Mouse (Mus musculus) ovary, postnatal 14 days (tissue): ENCODE data around the gene Nr1h2.

Source experiments
- DNase-seq: peaks from one replicate; pipeline ENCODE4 v3.0.0; 2022; ENCODE audit warnings: low spot score

Nr1h2 gene

GRCm38 (mm10) chr7:44553826-44554225 is at the start of gene Nr1h2:
Gene Nr1h2, minus strand, starts transcription at chr7:44553951.
- DNase-seq = peak; percentile 96

DNA sequence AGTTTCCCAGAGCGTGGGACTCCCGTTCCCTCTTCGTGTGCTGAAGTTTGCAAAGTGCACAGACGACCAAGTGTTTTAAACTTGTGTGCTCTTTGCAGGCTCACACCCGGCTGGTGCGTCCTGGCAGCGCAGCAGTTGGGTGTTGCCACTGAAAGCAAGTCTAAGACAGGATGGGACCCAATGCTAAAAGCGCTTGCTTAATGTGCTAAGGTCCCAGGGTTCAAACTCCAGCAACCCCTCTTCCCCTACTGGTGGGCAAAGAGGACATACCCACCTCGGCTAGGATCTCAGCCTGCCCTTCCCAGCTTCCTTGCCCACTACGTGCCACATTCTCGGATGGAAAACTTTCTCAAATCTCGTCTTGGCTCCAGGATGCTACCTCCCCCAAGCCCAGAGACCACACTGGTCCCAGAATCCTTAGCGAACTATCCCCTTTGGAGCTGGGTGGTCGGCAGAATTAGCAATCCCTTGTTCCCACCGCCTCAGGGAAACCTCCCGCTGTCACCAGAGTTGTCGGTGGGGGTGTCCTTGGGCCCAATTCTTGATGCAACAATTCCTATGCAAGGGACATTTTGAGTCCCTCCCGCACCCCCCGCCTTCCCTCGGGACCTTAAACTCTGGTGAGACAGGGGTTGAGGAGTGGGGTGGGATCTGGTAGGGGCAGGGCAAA is 49.6 kb upstream of the Nr1h2 start:
- DNase-seq = no peak

GRCm38 (mm10) chr7:44602443-44602842 is 48.7 kb upstream of the Nr1h2 start:
- DNase-seq = no peak

- no peak for DNase-seq
Observed at GRCm38 (mm10) chr7:44601646-44602045, 47.9 kb upstream of the Nr1h2 start.

DNA sequence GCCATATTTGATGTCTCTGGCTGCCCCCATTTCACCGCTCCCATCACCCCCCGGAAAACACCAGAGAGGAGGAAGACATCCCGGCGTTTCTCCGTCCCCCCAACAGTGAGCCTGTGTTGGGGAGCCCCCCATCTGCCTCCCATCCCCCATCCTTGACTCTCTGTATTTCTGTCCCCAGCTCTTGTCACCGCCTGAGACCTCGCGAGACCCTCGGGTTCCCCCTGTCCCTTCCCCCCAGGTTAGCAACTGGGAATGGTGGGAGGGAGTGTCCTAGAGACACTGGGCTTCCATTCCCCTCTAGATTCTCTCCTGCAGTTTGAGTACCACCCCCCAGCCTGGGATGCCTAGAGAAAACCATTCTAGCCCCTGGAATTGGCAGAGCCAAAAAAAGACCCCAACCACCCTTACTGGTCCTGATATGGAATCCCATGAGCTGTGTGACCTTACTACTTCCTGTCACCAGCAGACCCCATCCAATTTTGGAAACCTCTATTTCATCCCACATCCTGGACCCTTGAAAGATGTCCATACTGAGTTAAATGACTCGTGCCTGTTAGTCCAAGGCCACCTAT is 47.0 kb upstream of the Nr1h2 start:
- DNase-seq = no peak

- DNase-seq = no peak
Observed at GRCm38 (mm10) chr7:44598336-44598735, 44.6 kb upstream of the Nr1h2 start.

GRCm38 (mm10) chr7:44597666-44598065 is 43.9 kb upstream of the Nr1h2 start:
- no peak for DNase-seq

DNA sequence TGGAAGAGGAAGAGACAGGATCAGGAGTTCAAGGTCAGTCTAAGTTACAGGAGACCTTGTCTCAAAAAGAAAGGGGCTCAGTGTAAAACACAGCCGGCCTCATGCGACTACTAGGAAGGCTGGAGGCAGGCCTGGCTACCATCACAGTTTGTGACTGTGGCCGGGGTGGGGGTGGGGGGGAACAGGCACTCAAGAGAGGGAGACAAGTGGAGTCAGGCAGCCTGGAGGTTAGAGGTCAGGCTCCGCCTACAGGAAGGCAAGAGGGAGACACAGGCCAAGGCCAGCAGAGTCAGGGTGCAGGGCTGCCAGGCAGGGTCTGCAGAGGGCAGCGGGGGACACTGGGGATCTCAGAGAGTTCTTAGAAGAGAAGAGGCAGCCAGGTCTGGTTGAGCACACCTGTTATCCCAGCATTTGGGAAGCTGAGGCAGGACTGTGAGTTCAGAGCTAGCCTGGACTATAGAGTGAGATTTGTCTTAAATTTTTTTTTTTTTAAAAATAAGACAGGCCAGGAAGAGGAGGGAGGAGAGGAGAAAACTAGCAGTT is 43.3 kb upstream of the Nr1h2 start:
- DNase-seq = no peak

GRCm38 (mm10) chr7:44596051-44596450 is 42.3 kb upstream of the Nr1h2 start:
- DNase-seq = no peak

- DNase-seq = no peak
Observed at GRCm38 (mm10) chr7:44595131-44595561, 41.4 kb upstream of the Nr1h2 start.

DNA sequence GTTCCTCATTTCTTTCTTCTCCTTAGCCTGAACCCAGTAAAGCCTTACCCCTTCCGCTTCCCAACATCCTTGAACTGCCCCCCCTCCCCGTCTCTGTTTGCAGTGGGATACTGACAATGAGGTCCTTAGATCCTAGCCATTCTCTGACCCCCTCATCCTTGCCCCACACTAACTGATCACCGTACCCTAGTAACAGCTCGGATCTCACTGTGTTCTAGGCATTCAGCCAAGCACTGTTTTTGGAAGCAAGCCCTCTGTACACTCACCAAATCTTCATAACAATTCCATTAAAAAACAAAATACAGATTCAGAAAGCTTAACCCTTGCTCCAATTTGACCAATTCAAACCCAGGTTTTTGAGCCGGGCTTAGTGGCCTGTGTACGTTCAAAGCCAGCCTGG is 40.5 kb upstream of the Nr1h2 start:
- no peak for DNase-seq

GRCm38 (mm10) chr7:44593775-44594174 is 40.0 kb upstream of the Nr1h2 start:
- DNase-seq = peak; percentile 92

DNA sequence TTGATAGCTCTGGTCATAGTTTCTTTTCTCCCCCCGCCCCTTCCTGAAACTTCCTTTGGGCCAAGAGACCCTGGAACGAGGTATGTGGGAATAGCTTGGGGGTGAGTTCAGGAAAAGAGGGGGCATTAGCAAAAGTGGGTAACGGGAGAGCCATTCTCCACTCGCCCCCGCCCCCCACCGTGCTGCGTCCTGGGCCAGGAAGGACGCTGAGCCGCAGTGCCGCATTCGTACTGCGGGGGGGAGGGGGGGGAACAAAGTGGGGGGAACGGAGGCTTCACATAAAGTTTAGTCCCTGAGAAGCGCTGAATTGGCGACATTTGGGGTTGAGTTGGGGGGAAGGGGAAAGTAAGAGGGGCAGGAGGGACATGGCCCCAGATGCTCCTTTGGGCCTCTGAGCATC is 39.3 kb upstream of the Nr1h2 start:
- DNase-seq = no peak

- DNase-seq = no peak
Observed at GRCm38 (mm10) chr7:44591348-44592116, 37.8 kb upstream of the Nr1h2 start.

DNA sequence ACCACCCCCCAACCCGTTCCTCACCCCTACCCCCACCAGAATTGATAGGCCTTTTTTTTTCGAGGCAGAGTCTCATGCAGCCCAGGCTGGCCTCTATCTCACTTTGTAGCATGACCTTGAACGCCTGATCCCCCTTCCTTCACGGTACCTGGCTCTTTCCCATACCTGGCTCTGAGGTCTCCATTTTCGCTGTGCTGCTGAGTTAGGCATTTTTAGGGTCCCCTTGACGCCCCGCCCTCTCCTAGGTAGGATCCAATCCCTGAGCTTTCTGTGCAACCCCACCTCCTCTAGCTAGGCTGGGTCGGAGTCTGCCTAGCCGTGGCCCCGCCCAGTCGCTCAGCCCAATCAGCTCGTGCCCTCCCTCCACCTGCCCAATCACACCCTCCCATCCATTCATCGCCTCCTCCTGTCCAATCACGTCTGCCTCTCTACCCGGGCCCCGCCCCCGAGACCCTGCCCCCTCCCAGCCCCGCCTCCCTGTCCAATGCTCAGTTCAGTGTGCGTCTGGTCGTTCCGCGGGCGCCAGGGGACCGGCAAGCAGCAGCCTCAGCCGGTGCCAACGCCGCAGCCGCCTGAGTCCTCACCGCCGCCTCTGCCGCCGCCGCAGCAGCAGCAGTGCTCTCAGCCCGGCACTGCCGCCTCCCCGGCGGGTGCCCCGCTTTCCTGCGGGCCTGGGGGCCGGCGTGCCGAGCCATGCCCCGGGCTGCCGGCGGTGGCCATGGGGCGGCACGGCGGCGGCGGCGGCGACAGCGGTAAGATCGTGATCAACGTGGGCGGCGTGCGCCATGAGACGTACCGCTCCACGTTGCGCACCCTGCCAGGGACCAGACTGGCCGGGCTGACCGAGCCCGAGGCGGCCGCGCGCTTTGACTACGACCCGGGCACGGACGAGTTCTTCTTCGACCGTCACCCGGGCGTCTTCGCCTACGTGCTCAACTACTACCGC is 36.9 kb upstream of the Nr1h2 start, which contains the start of gene Kcnc3:
Gene Kcnc3, plus strand, starts transcription at position 263 of the 946 bp plus-strand sequence.
- peak; percentile 62 for DNase-seq

DNA sequence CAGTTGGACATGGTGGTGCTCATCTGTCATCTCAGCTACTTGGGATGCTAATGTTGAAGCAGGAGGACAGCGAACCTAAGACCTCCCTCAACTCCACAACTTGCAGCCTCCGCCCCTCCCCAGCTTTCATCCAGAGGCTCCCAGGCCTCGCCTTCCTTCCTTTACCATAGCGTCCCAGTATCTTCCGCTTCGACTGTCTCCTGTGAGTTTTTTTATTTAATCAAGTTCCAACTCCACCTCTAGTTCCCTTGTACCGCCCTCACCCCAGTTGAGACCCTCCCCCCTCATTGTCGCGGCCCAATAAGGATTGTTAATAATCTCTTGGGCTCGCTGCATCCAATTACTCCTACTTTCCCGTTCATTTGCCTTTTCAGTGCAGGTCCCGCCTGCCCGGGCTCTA is 36.2 kb upstream of the Nr1h2 start:
- DNase-seq = no peak

DNA sequence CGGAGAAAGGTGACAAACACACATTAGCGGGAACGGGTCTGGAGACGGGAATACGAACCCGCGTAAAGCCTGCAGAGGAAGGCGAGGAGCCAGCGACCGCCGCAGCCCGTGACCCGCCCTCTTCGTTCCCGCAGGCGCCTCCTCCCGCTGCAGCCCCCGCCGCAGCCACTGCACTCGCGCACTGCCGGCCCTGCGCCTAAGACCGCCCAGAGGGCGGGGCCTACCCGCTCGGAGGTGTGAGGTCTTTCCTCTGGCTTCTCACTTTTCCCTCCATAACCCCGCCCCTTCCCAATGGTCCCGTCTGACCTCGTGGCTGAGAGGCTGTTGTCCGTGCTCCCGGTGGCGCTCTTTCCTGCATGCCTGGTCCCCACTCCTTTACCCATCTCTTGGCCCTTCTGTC is 35.4 kb upstream of the Nr1h2 start:
- DNase-seq = peak; percentile 35

- DNase-seq = no peak
Observed at GRCm38 (mm10) chr7:44588338-44588737, 34.6 kb upstream of the Nr1h2 start.

DNA sequence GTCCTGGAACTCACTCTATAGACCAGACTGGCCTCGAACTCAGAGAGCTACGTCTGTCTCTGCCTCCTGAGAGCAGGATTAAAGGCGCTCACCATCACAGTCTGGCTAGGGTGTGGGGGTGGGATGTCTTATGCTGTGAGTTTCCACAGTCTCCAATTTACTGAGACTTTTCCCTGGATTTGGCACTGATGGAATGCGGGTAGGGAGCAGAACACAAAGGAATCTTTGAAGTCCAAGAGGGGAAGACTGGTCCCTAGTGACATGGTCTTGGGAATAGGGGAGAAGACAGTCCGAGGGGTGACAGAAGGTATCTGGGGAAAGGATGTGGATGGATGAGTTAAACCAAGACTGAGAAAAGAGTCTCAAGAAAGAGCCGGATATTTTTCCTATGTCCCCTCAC is 33.9 kb upstream of the Nr1h2 start:
- no peak for DNase-seq

GRCm38 (mm10) chr7:44586930-44587329 is 33.2 kb upstream of the Nr1h2 start:
- no peak for DNase-seq

DNA sequence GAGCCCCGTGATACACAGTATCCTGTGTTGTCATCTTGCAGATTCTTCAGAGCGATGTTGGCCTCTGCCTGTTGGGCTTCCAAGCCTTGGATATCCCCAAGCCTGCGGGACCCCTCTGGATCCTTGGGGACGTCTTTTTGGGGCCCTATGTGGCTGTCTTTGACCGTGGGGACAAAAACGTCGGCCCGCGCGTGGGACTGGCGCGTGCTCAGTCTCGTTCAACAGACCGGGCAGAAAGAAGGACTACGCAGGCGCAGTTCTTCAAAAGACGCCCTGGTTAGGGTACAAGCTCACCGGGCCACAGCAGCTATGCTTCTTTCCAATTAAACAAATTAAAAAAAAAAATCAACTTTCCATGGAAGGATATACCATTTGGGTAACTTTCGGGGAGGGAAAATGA is 32.8 kb upstream of the Nr1h2 start:
- DNase-seq = no peak

DNA sequence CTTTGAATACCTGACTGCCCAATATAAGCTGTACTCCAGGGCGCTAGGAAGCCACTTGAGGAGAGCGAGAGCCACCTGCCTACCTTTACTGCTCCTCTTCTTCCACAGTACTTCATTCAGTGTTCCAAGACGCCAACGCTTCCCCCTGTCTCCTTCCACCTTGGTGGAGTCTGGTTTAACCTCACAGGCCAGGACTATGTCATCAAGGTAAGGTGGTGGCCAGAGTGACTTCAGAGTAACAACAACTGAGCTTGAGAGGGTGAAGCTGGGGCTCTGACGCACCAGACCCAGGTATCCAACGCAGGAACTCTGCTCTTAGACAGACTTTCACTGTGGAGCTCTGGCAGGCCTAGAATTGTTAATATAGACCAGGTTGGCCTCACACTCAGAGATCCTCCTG is 31.9 kb upstream of the Nr1h2 start:
- no peak for DNase-seq
